Mouse (Mus musculus): ENCODE data around the gene Szrd1.

The Szrd1 gene

GRCm38 (mm10) chr4:141114521-141114981, 25.0 kb downstream of the Szrd1 start:
- no peak for DNase-seq (ENCODE audit: low spot score)

DNA sequence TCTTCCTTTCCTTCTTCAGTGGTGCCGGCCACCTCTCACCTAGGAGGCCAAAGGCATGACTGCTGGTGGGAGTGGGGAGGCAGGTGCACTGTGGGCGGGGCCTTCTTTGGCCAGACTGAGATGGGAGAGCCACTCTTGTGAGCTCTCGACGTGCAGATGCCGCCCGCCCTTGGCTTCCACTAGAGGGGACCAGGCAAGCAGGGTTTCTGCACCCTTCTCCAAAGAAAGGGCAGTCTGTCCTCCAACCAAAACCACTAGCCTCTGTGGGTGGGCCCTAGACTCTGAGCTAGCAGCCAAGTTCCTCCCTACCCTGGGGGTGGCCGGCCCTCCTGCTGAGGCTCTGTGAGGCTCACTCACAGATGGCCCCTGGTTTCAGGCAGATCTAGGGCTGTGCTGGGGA, 25.7 kb downstream of the Szrd1 start:
- no peak for DNase-seq (ENCODE audit: low spot score)

GRCm38 (mm10) chr4:141108196-141108732, 31.3 kb downstream of the Szrd1 start:
- no peak for DNase-seq (ENCODE audit: low spot score)

DNA sequence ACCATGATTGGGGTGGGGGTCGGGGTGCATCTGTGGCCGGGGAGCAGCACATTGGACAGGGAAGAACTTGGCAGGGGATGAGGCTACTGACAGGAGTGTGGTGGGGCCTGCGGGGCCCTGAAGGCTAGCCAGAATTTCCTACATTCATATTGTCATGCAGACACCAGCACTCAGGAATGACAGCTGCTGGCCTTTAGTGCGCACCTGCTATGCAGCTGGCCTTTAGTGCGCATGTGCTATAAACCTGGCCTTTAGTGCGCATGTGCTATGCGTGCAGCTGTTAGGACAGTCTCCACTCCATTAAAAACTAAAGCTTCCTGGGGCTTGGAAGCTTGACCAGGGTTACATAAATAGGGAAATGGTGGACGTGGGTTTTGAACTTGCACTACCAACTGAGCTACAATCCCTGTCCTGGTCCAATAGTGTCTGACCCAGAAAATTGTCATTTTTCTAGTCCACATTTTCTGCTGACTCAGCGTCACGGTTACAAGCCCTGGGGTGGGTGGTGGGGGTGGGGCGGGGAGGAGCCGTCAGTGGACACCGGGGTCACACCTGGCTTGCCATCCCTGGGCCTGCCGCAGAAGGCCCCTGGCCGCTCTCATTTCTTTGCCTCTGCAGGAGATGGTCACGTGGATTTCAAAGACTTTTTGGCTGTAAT, 32.9 kb downstream of the Szrd1 start:
- no peak for DNase-seq (ENCODE audit: low spot score)

DNA sequence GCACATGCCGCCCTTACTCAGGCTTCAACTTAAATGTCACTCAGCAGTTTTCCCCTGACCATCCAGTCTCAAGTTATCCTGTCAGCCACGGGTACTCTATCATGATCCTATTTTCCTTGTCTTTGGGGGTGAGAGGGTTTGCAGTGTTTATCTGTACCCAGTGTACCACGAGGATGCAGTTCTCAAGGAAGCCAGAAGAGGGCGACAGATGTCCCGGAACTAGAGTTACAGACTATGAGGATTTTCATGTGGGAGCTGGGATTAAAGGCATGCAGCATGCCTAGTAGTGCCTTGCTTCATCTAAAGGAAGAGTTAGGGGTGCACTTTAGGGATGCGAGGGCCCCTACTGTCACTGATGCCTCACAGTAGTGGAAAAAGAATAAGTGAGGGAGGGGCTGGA, 37.7 kb downstream of the Szrd1 start:
- DNase-seq (ENCODE audit: low spot score), result no peak

DNA sequence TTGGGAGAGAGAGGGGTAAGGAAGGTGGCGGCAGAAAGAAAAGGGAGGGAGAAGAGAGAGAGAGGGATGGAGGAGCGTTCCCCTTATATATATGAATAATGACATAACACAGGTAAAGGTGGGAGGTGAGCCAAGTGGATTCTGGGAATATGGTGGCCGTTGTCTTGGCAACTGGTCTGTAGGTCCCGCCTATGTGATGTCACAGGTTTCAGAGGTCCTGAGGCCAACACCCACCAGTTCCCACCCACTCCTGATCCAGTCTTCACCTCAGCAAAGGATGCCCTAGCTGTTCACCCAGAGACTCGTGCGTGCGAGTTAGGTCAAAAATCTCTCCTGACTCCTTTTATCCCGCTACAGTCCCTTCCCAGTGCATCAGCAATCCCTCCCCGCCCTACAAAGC, 38.3 kb downstream of the Szrd1 start:
- no peak for DNase-seq (ENCODE audit: low spot score)

GRCm38 (mm10) chr4:141099956-141100355, 39.6 kb downstream of the Szrd1 start:
- DNase-seq (ENCODE audit: low spot score), result no peak

GRCm38 (mm10) chr4:141098935-141099334, 40.6 kb downstream of the Szrd1 start:
- no peak for DNase-seq (ENCODE audit: low spot score)

- no peak for DNase-seq (ENCODE audit: low spot score)
Observed at GRCm38 (mm10) chr4:141096710-141097109, 42.9 kb downstream of the Szrd1 start.

DNA sequence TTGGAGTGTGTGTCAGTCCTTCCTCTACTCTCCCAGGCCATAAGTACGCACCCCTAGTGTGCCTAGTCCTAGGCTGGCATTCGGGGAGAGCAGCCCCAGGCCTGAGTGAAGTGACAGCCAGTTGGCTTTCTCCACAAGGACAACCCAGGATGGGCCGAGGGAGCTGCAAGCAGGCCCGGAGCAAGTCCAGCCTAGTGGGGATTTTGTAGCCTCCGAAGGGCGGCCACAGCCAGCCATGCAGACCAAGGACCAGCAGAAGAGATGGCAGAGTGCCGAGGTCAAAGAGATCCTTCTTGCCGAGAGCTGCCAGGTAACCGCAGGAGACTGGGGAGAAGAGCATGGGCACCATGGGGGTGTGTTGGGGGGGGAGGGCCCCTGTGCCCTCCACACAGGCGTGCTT, 44.6 kb downstream of the Szrd1 start:
- DNase-seq (ENCODE audit: low spot score), result no peak

DNA sequence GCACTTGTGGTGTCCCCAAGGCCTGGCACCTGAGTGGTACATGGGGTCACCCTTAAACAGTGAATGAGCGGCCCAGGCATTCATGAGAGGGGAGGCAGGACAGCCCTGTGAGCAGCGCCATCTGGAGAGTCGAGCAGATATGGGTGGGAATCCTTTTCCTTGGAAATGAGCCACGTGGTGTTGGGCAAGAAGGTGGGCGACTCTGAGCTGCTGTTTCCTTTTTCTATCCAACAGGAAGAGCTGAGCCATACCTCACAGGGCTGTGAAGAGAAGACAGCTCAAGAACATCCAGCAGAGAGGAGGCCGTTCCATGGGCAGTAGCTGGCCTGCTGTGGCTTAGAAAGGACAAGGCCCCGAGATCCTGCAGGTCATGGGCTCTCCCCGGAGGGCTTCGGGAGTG, 50.9 kb downstream of the Szrd1 start:
- no peak for DNase-seq (ENCODE audit: low spot score)

DNA sequence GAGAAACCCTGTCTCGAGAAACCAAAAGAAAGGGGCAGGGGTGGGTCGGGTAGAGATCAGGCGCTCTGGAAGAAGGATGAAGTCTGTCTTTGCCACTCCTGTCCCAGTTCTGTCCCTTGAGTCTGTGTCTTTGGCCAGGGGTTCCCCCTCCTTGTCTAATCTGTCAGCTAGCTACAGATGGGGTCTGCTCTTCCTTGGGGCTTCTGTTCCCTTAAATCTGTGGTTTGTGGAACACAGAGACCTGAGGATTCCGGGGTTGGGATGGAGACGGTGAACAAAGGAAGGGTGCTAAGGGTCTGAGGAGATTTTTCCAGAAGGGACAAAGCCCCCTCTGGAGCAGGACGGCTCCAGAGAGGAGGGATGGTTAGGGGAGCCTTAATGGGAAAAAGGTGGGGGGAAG, 51.5 kb downstream of the Szrd1 start, which contains the start of gene Spata21:
Spata21 (plus strand) TSS at position 301 of the 400 bp plus-strand sequence.
- DNase-seq (ENCODE audit: low spot score), result no peak

GRCm38 (mm10) chr4:141086862-141087261, 52.7 kb downstream of the Szrd1 start:
- DNase-seq (ENCODE audit: low spot score), result no peak

- no peak for DNase-seq (ENCODE audit: low spot score)
Observed at GRCm38 (mm10) chr4:141078510-141079137, 61.0 kb downstream of the Szrd1 start.

DNA sequence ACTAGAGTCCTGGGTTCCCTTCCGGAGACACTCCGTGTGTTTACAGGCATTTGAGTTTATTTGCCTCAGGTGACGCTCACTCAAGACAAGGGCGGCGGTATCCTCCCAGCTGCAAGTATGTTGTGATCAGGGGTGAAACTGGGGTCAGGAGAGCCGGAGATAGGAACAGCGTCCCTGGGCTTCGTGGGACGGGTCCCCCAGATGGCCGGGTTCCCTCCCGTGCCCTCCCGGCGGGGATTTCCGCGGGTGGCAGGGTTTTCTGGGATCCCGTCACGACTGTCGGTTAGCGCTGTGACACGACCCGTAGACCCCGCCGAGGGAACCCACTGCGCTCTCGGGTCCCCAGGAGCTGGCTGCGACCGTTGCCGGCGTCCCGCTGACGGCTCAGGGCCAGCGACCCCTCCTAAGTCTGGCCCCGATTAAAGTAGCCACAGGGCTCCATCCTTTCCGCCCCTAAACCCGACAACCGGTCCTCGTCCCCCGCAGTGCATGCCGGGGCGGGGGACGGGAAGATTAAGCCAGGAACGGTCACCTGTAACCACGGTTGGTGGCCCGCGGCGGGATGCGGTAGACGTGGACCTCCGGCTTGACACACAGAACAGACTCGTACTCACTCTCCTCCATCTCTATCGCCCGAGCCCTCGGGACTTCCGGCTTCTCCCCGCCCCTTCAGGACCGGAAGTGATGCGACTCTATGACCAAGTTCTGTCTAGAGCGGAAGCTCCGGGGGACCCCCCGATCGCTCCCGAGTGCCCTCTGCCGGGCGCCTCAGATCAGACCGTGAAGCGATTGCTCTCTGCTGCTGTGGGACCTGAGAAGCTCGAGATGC, 61.7 kb downstream of the Szrd1 start, which contains the start of gene Necap2:
Necap2 (minus strand) TSS at position 677 of the 829 bp plus-strand sequence.
- peak; percentile 79 for DNase-seq (ENCODE audit: low spot score)

GRCm38 (mm10) chr4:141076761-141077506, 62.6 kb downstream of the Szrd1 start:
- DNase-seq (ENCODE audit: low spot score), result no peak

DNA sequence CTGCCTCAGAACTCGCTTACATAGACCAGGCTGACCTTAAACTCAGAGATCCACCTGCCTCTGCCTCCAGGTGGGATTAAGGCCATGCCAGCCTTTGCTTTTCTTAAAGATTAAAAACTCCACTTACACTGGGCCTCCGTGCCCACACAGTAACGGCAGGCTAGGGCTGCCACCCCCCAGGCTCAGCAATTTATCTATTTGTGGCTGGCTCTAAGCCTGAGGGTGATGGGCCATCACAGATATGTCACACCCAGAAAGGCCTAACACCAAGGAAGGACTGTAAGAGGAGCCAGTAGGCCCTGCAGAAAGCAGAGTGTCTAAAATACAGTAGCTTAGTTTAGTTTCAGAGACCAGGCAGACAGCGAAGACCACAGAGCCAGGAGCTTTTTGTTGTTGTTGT, 65.5 kb downstream of the Szrd1 start:
- DNase-seq (ENCODE audit: low spot score), result no peak

DNA sequence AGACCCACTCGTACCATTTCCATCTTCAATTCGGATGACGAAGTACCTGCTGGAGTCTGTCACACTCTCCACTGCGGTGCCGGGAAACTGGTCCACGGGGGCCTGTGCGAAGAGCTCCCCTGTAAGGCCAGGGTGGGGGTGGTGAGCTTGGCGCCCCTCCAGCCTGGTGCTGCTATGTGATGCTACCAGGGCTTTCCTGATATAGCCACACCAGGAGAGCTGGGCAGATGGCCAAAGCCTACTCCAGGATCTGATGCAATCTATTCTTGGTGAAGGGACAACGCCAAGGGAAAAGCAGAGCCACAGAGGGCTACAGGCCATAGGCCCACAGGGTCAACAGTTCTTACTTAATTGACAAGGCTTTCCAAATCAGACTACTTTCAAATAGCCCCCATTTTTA, 65.9 kb downstream of the Szrd1 start:
- no peak for DNase-seq (ENCODE audit: low spot score)

DNA sequence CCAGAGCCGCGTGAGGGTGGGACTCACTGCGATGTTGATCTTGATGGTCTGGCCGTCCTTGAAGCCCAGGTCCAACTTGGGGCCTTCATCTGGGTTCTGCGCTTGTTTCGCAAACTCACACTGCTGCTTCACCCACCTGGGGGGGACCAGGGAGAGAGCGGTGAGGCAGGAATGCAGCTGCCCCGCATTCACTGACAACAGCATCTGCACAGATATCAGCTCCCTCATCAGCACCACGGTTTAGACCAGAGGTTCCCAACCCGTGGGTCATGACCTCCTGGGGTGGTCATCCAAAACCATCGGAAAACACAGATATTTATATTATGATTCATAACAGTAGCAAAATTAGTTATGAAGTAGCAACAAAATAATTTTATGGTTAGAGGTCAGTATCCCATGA, 67.1 kb downstream of the Szrd1 start:
- no peak for DNase-seq (ENCODE audit: low spot score)

DNA sequence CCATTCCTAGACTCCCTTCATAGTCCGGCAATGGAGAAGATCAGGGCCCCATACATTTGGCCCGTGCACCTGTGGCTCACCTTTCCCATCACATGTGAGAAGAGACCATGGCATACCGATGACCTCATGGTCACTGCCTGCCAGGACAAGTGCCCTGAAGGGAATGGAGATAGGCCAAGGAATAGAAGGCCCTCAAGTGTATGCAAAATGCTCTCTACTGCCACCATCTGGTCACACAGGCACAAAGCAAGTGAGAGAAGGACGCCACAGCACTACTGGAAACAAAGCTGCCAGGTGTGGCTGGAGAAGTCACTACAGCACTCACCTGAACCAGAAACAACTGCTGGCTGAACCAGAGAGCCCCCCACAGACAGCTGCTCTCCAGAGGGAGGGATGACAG, 69.8 kb downstream of the Szrd1 start:
- DNase-seq (ENCODE audit: low spot score), result no peak

- no peak for DNase-seq (ENCODE audit: low spot score)
Observed at GRCm38 (mm10) chr4:141068655-141069054, 70.9 kb downstream of the Szrd1 start.

DNA sequence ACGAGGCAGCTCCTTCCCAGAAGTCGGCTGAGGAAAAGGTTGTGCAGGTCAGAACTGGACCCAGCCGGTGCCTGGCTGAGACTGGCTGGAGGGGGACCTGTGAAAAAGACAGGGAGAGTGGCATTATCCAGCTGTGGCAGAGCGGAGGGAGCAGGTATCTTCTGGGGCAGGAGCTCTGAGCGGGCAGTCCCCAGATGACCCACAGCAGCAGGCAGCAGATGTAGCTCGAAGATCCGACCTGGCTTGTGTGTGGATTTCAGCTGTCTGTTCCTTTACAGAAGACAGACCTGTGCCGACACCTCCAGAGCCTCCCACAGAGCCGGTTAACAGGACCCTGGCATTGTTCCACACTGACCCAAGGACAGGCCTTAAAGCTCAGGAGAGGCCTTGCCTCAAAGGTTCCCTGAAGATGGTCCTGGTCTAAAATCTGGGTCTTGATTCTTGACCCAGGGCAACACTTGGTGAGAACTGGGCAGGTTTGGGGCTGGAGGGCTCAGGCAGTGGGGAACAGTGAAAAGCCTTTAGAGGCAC, 72.0 kb downstream of the Szrd1 start:
- DNase-seq (ENCODE audit: low spot score), result no peak
